Mouse (Mus musculus) cerebellum, adult 2 months (tissue): ENCODE results near the gene Cog7. TPM values are rescaled to one million over a fixed set of nuclear protein-coding genes. Genes with fewer than 3 reads are reported as not detected.

ENCODE experiments used
- DNase-seq, 2 experiments: peaks; one replicate each; pipeline ENCODE4 v3.0.0; 2021
- H3K27ac ChIP-seq: fragments of 200-500 bp; 2 replicates; pipeline ENCODE4 v1.5.1; 2012; ENCODE audit warnings: low read length, control low read depth, inconsistent platforms; ENCODE audit not compliant: insufficient read depth
- H3K27me3 ChIP-seq: fragments of 200-500 bp; 2 replicates; pipeline ENCODE4 v1.6.1; 2012; ENCODE audit warnings: inconsistent platforms, mild to moderate bottlenecking, low read length, moderate library complexity; ENCODE audit not compliant: control insufficient read depth, insufficient read depth
- H3K4me1 ChIP-seq: fragments of 200-500 bp; 2 replicates; pipeline ENCODE4 v1.6.1; 2011; ENCODE audit warnings: low read length; ENCODE audit not compliant: control insufficient read depth, insufficient read depth
- H3K4me3 ChIP-seq: fragments of 200-500 bp; replicated peaks from 2 replicates; pipeline ENCODE3; 2011; ENCODE audit warnings: mild to moderate bottlenecking, low read depth, low read length, control low read depth; ENCODE audit not compliant: insufficient read depth
- CTCF ChIP-seq: fragments of 200-500 bp; IDR thresholded peaks from 2 replicates; pipeline ENCODE4 v1.5.1; 2011; ENCODE audit warnings: low read depth, mild to moderate bottlenecking, control low read depth, low read length, moderate library complexity, borderline replicate concordance; ENCODE audit not compliant: insufficient read depth
- POLR2A ChIP-seq: fragments of 200-500 bp; IDR thresholded peaks from 2 replicates; pipeline ENCODE4 v1.6.1; 2011; ENCODE audit warnings: low read length, control low read depth, borderline replicate concordance; ENCODE audit not compliant: insufficient read depth
- WGBS: fragments of 180-500 bp; shearing (Covaris S2); methylation state at CpG from one replicate; pipeline ENCODE4 v1.1.7; 2018; 5-methylcytosine and 5-hydroxymethylcytosine counted together
- polyA plus RNA-seq: library from polyadenylated mRNA; depleted of rRNA; stranded (reverse); fragments of >200 nt; gene quantifications from 2 replicates; pipeline ENCODE4 v1.2.3, GENCODE M21; 2012; rRNA removed

The Cog7 gene
- 32.3 and 32.6 TPM in 2 replicates for polyA plus RNA-seq

DNA sequence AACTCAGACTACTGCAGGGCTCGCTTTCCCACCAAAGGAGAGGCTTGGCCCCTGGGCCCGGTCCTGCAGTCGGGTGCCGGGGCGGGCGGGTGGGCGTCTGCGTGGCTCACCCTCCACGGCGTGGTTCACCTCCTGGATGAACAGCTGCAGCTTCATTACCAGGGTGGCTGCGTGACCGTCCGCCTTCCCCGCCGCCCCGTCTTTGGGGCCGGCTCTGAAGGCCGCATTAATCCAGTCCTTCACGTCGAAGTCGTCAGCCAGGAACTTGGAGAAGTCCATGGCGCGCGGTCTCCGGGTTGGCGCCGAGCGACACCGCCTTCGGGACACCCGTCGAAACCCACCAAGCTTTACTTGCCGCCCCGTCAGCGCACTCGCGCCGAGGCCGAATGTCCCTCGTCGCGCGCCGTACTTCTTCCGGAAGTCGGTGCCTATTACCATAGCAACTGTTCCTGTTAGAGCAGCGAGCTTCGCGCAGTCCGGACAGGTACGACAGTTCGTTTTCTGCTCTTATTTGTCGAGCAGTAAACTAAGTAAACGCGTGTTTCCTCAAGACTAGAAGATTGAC lies at the start of gene Cog7:
Gene Cog7 (minus strand): TSS at position 405 of the 565 bp plus-strand sequence.
- Histone ChIP-seq H3K27ac (no peak within 1 kb of the TSS), H3K27me3 (no peaks in the 10 kb centered on the region), H3K4me3 (peak within 1 kb of the TSS; percentile 88), H3K4me1 (peaks cover 4% of the 10 kb centered on the region; the same call in 1 of the 2 replicates)
- peak; percentile 93 to 95 for DNase-seq
- under 1% methylated on average over 55 of the region's 55 CpGs for WGBS
- TF ChIP-seq POLR2A (peak; percentile 59; the same call in 1 of the 2 replicates), CTCF (no peak)

DNA sequence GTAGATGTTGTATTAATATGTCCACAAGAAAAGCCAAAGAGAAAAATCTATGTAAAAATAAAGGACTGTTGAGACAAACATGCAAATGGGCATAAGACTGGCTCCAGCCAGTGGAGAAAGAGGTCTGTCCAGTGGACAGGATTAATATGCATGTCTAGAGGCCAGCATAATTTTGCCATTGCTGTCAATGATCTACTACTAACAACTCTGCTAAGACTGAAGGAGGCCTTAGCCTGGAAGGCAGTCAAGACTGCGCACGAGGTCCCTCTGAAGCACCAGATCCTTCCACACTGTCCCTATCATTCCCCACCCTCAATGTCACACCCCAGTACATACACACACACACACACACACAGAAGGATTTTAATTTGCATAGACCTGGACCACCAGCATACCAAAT lies 40.6 kb upstream of the Cog7 start:
- TF ChIP-seq POLR2A (no peak), CTCF (no peak)
- Histone ChIP-seq H3K4me3 (no peak overlapping the region), H3K27me3 (no peaks in the 10 kb centered on the region), H3K27ac (no peak overlapping the region), H3K4me1 (no peaks in the 10 kb centered on the region; the same call in none of the 2 replicates)
- DNase-seq: no peak
- 98% methylated on average over 2 of the region's 2 CpGs for WGBS

DNA sequence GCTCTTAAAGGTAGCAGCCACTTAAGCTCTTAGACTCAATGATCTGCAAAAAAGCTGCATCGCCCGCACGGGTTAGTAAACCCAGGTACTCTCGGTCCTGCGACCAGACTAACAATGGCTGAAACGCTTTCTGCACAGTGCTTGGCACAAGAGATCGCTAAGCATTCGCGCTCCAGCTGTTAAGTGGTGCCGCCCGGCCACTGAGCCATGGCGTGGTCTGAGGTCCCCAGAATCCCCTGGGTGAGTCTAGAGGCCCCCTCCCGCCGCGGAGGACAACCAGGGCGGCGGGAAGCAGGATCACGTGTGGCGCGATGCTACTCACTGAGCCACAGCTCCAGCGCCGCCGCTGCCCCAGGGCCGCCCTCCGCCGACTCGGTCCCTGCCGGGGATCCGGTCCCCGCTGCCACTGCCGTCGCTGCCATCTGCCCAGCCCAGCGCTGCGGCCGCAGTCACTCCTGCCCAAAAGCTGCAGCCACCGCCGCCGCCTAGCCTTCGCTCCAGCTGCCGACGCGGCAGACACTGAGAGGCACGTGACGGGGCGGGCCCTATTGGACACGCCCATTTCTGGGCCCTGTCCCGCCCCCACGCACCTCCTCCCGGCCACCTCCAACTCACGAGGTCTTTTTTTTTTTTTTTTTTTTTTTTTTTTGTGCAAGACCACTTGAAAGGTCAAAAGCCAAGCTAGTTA lies 39.3 kb upstream of the Cog7 start, which contains the start of gene Gga2:
Gene Gga2 (minus strand): TSS at position 556 of the 688 bp plus-strand sequence.
- peaks cover 2% of the 10 kb centered on the region for H3K4me1 ChIP-seq
- no peak for TF ChIP-seq CTCF
- TF ChIP-seq POLR2A: peak; percentile 87
- H3K27ac ChIP-seq: peak within 1 kb of the TSS; percentile 83
- H3K27me3 ChIP-seq: no peaks in the 10 kb centered on the region
- H3K4me3 ChIP-seq: peak within 1 kb of the TSS; percentile 95
- peak; percentile 87 for DNase-seq
- under 1% methylated on average over 50 of the region's 50 CpGs for WGBS

DNA sequence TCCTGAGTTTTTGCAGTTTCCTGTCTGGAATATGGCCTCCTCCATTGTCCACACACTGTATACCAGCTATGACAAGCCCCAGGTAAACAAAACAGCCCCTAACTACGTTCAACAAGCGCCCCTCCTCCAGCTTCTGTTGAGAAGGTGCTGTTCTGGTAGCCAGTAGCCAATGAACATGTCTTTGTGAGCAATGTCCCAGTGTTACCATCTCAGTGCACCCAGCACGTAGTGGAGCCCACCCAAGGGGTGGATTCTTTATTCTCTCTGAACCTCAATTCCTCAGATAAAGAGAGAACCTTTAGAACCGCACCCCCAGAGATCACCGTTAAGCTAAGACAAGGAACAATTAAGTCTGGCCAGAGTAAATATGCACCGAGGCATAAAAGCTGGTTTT lies 38.8 kb upstream of the Cog7 start:
- H3K27ac ChIP-seq: 0 out of 2 replicates have a peak overlapping the region, but pooled peaks have one; percentile 83
- no peaks in the 10 kb centered on the region for H3K27me3 ChIP-seq
- DNase-seq: no peak
- WGBS: 7% methylated on average over 6 of the region's 6 CpGs
- peaks cover 6% of the 10 kb centered on the region for H3K4me1 ChIP-seq
- peak overlapping the region; percentile 95 for H3K4me3 ChIP-seq
- TF ChIP-seq POLR2A (no peak), CTCF (no peak)

DNA sequence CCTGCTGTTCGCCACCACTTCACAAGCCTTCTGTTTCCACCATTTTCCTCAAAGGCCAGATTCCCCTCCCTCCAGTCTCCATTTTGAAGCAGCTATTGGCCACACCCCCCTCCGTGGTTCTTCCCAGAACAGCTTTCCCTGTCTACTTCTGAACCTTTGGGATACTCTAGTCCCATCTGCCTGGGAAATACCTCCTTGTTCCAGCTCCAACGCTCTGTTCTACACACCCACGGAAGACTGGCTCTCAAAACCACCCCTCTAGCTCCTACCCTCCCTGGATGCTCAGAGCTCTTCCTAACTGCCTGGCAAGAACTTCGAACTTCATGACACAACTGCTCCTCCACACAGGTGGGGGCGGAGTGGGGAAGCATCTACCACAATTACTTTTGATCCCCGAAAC lies 37.5 kb upstream of the Cog7 start:
- no peaks in the 10 kb centered on the region for H3K27me3 ChIP-seq
- TF ChIP-seq POLR2A (no peak), CTCF (no peak)
- WGBS: 75% methylated on average over 7 of the region's 7 CpGs
- no peak overlapping the region for H3K4me3 ChIP-seq
- H3K4me1 ChIP-seq: peaks cover 6% of the 10 kb centered on the region
- no peak for DNase-seq
- no peak overlapping the region for H3K27ac ChIP-seq

DNA sequence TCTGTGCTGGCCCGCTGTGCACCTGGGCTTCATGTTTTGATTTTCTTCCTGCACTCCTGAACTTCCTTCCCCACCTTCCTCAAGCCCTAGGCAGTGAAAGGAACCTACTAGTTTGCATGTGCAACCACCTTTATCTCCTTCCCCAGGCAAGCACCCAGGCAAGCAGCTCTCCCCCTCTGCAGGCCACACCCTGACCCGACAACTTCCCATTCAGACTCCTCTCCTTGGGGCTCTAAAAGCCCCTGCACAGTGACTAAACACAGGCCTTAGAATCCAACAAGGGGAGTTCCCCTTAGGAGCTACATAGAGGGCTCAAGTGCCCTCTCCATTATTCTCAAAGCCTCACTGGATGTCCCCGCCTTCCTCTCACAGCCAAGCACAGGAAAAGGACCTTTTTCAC lies 36.7 kb upstream of the Cog7 start:
- DNase-seq: no peak

DNA sequence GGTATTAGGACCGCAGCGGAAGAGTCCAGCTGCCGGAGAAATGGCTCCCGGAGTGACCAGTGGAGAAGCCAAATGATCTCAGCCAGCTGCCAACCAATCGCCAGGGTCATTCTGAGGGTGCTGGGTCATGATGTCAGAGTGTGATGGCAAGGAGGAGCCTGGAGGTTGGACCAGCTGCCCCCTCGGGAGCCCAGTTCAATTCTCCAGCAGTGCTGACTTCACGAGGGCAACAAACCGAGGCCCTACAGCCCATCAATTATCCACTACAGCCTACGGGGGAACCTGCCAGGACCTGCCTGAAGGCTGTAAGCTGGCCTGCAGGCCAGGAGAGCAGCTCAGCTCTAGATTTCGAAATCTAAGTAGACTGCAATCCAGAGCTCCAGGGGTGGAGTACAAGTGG lies 34.2 kb upstream of the Cog7 start:
- 57% methylated on average over 10 of the region's 10 CpGs for WGBS
- H3K27ac ChIP-seq: no peak overlapping the region
- TF ChIP-seq CTCF (no peak), POLR2A (no peak)
- H3K27me3 ChIP-seq: no peaks in the 10 kb centered on the region
- DNase-seq: no peak
- no peak overlapping the region for H3K4me3 ChIP-seq
- H3K4me1 ChIP-seq: peaks cover 8% of the 10 kb centered on the region

More for the DNA sequence above, 36.7 kb upstream of the Cog7 start:
- Histone ChIP-seq H3K27ac (no peak overlapping the region), H3K4me3 (no peak overlapping the region), H3K27me3 (no peaks in the 10 kb centered on the region), H3K4me1 (peaks cover 8% of the 10 kb centered on the region)
- WGBS: 88% methylated on average over 3 of the region's 3 CpGs
- no peak for TF ChIP-seq CTCF
- TF ChIP-seq POLR2A: no peak

DNA sequence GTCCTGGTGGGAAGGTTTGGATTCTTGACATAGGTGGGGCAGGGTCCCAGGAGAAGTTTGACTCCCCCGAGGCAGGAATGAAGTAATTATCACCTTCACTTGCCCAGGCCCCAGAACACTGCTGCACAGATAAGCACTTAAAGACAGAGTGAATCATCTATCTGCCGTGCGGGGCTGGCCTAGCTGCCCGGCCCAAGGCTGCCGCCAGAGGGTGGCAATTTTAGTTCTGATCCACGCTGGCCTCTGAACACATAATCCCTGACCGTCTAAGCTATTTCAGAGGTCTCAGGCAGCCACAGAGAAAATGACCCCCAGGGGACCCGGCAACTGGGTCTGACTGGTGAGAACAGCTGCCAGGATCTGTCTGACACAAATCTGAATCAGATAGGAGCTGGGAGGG lies 33.6 kb upstream of the Cog7 start:
- H3K27ac ChIP-seq: no peak overlapping the region
- no peaks in the 10 kb centered on the region for H3K27me3 ChIP-seq
- TF ChIP-seq CTCF (no peak), POLR2A (no peak)
- no peak for DNase-seq
- H3K4me3 ChIP-seq: no peak overlapping the region
- WGBS: 71% methylated on average over 8 of the region's 8 CpGs
- H3K4me1 ChIP-seq: peaks cover 8% of the 10 kb centered on the region

DNA sequence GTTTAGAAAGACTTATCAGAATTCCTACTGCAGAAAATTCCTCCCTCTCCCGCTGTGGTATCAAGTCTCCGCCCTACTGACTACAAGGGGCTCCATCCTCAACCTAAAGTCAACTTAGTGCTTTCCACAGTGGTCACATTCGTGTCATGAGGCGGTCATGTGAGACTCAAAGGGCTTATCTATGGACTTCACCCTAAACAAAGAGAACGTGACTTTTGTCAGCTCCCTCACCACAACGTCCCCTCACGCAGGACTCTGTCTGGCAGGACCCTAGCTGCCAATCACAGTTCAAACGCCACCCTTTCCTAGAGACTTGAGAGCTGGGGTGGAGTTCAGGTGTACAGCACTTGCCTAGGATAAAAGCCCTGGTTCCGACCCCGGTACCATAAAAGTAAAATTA lies 31.4 kb upstream of the Cog7 start:
- Histone ChIP-seq H3K27ac (no peak overlapping the region), H3K27me3 (no peaks in the 10 kb centered on the region), H3K4me3 (no peak overlapping the region), H3K4me1 (peaks cover 8% of the 10 kb centered on the region)
- TF ChIP-seq CTCF (no peak), POLR2A (no peak)
- no peak for DNase-seq
- 92% methylated on average over 10 of the region's 10 CpGs for WGBS
